Mouse (Mus musculus): ENCODE data around the gene Prkce.

Prkce gene

DNA sequence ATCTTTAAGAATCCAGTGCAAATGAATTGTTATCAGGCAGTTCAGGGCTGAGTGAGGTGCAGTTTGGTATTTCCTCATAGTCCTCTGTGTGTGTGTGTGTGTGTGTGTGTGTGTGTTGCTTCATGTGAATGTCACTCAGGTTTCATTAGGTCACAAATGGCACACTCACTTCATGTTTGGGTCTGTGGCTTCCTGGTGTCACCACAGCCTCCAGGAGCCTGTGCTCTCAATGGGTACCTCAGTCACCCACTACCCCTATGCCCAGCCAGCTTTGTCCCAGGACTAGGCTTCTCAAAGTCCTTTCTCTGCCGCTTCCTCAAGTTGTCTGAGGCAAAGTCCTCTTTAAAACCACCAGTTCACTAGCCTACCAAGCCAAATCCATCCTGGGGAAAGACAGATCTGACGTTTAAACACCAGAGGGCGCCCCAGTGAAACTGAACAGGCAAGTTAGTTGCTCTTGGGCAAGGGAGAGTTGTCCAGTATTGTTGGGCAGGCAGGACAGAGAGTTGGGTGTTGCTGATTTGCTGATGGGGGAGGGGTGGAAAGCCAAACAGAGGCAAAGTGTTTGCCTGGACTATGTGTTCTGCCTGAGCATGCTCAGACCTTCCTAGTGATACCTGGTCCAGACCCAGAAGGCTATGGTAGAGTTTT lies 316.6 kb downstream of the Prkce start:
- peak; percentile 67 to 68 for DNase-seq (ENCODE audit: low spot score in 2 of 2)

- no peak for DNase-seq (ENCODE audit: low spot score in 2 of 2)
Measured at GRCm38 (mm10) chr17:86486657-86487056, 319.1 kb downstream of the Prkce start.

DNA sequence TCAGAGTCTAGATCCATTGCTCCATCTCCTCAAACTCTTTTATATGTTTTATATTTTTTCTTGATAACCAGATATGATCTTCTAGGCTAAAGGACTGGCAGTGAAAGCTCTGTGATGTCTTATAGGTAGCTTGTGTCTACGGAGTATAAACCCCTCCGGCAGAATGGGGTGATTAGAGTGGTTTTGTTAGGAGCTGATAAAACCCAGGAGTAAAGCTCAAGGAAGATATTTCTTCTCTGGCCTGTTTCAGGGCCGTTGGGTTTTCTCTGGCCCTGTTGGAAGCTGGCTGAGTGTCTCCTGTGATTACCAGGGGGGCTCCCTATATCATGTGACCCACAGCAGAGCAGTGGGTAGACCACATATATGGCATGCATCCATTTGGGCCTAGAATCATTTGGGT lies 319.9 kb downstream of the Prkce start:
- DNase-seq (ENCODE audit: low spot score in 2 of 2), result no peak

DNA sequence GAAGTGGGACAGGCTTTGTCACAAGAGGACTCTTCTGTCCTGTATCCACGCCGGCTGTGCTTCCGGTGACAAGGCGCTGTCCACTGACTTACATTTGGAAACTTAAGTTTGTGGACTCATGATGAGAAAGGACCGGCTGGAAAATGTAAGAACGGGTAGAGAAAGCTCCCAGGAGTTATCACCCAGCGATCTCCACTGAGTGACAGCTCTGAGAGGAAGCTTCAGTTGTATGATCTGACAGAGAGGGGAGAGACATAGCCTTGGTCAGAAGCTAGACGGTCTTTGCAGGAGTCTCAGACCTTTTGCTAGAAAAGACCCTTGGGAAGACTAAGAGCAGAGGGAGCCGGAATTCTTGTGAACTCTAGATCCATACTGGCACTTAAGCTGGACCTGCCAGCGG lies 322.2 kb downstream of the Prkce start:
- DNase-seq (ENCODE audit: low spot score in 2 of 2), result no peak

DNA sequence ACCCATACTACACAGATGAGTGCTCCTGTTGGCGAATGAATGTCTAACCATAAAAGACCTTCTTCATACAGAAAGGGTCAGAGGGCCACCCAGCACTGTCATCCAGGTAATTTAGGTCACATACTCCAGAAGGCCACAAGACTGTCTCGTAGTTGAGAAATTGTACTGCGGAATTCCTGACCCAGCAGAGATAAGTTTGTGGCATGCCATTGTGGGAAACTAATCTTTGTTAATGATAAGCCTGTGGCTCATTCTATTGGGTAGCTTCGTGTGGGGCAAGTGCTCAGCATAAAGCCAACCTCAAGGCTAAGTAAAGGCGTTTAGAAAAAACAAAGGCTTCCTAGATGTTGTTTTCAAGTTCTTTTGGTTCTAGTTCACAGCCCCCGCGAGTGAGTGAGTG lies 324.8 kb downstream of the Prkce start:
- DNase-seq (ENCODE audit: low spot score in 2 of 2), result no peak

GRCm38 (mm10) chr17:86493891-86494420 lies 326.4 kb downstream of the Prkce start:
- DNase-seq (ENCODE audit: low spot score in 2 of 2), result no peak

DNA sequence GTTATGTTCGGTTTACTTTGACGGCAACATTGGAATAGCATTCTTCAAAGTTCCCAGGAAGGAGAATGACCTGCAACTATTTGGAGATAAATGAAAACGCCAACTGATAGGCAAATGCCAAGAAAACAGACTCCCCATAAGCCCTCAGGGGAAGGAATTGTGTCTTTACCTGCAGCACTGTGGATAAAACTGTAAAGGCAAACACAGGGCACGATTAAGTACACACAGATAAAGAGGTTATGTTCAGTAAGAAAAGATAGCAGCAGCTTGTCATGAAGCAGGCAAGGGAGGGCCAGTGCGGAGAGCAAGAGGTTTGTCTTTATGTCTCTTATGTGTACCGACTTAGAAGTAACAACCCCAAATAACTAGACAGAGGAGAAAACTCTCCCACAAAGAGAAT lies 326.9 kb downstream of the Prkce start:
- DNase-seq (ENCODE audit: low spot score in 2 of 2), result peak in 1 of 2 experiments; percentile 13

GRCm38 (mm10) chr17:86494895-86495294 lies 327.3 kb downstream of the Prkce start:
- DNase-seq (ENCODE audit: low spot score in 2 of 2), result no peak

DNA sequence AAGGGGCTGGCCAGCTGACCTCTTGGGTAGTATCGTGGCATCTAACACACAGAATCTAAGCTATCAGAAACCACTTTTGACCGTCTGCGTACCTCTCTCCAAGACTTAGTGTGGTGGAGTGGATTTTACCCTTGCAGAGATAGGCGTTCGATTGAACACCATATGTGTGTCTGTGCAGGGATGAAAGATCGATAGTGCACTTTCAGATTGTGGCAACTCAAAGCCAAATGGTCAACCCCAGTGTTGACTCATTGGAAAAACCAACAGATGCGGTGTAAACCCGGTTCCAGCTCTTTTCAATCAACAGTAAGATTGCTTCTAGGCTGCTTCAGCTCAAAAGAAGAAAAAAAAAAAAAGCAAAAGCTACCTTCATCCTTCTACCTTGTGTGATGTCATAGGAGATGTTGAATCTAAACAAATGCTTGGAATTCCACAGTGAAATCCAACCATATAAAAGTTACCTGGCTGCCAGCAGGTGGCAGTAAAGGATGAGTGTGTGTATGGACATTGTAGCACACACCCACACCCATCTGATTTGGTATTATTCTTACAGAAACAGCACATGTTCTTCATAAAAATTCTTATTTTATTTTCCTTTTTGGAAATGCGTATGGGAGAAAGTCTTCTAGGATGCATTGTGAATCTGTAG lies 328.7 kb downstream of the Prkce start:
- no peak for DNase-seq (ENCODE audit: low spot score in 2 of 2)

- DNase-seq (ENCODE audit: low spot score in 2 of 2), result no peak
Measured at GRCm38 (mm10) chr17:86497302-86497701, 329.7 kb downstream of the Prkce start.

DNA sequence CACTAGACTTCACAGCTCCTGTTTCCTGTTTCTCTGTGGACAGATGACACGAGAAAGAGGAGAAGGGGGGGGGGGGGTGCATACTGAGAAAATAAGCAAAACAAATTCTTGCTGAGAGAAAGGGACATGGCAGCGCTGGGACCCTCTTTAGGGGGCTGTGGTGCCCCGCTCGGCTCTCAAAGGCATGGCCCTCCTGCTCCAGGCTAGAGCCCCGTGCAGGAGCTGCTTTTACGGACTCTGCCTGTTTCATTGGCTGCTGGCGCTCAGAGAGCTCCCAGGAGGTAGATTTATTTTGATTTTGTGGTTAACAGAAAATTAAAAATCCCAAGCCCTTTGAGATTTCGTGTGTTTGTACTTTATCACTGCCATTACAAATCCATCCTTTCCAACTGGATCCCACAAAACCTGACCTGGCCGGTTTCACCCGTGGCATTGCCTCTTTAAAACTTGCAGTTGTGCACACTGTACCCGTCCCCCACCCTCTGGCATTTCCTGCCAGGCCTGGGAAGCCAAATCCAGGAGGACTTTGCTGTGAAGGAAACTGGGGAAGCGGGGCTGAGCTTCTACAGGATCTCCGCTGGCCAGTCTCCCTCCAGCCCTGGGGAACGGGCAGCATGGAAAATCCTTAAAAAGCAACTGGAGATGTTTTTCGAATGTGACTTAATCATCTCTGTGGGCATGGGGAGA lies 331.9 kb downstream of the Prkce start:
- no peak for DNase-seq (ENCODE audit: low spot score in 2 of 2)

GRCm38 (mm10) chr17:86501393-86501792 lies 333.8 kb downstream of the Prkce start:
- no peak for DNase-seq (ENCODE audit: low spot score in 2 of 2)

- no peak for DNase-seq (ENCODE audit: low spot score in 2 of 2)
Measured at GRCm38 (mm10) chr17:86503208-86503897, 335.8 kb downstream of the Prkce start.

GRCm38 (mm10) chr17:86505183-86505631 lies 337.6 kb downstream of the Prkce start, which contains the start of gene Gm10309:
TSS of gene Gm10309 (minus strand) at chr17:86505232.
- no peak for DNase-seq (ENCODE audit: low spot score in 2 of 2)

GRCm38 (mm10) chr17:86506881-86507280 lies 339.3 kb downstream of the Prkce start:
- DNase-seq (ENCODE audit: low spot score in 2 of 2), result no peak

GRCm38 (mm10) chr17:86507342-86508211 lies 340.0 kb downstream of the Prkce start:
- no peak for DNase-seq (ENCODE audit: low spot score in 2 of 2)

- DNase-seq (ENCODE audit: low spot score in 2 of 2), result no peak
Measured at GRCm38 (mm10) chr17:86508212-86508490, 340.6 kb downstream of the Prkce start.

GRCm38 (mm10) chr17:86509871-86510270 lies 342.3 kb downstream of the Prkce start:
- DNase-seq (ENCODE audit: low spot score in 2 of 2), result no peak

DNA sequence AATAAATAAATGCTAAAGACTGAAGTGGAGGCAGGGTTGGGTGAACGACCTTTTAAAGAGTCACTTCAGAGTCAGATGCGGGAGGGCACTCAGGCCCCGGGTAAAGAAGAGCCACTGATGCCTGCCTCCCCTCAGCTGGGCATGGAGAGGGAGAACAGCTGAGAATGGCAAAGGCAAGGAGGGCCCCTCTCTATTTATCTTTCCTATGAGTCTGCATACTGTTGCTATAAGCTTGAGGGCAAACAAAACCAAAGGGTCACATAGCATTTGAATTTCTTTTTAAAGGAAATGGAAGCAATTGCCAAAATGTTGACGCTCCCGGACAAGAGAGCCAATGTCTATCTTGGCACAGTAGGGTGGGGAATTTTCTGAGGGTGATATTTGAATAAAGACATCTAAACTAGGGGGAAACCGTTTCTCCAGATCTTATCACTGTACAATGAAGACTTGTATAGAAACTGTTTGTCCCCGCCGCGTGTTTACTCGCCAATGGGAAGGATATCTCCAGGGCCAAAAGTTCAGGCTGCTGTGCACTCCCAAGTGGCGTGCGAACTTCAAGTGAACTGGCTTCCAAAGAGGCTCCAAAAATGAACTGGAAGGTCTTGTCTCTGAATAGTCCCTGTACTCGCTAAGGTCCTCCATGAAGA lies 347.5 kb downstream of the Prkce start:
- no peak for DNase-seq (ENCODE audit: low spot score in 2 of 2)

DNA sequence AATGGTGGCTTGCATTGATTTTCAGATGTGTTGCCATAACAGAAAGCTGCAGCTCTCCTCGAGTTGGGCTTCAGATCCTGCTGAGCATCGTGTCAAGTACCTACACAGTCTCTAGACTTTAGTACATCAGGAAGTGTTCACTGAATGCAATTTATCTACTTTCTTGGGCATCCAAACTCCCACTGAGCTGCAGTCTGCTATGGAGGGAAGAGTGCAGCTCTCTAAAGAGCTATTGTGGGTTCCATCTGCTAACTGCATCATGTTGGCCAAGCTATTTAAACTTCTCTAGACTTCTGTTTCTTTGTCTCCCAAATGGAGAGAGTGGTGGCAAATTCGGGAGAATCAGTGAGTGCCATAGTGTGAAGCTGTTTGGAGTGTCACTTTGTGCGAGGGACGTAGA lies 349.0 kb downstream of the Prkce start:
- DNase-seq (ENCODE audit: low spot score in 2 of 2), result no peak

DNA sequence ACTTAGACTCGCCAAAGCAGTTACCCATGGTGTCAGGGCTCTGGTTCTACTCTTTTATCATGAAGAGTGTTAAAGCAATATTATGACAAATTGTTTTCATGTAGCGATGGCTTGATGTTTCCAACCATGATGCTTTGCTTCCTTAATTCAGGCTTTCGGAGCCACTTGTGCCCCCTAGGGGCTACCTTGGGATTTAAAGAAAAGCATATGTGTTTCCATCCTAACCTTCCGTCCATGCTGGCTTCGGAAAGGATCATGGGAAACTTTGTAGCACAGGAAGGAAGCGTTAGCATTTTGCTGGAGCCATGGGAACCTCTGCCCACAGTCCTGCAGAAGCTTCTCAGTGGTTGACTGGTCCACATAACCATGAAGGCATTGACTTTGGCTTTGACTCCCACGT lies 351.0 kb downstream of the Prkce start:
- DNase-seq (ENCODE audit: low spot score in 2 of 2), result no peak

Measured in urinary bladder, adult 18-20 months (tissue).